Comparison of ENCODE assay signal across 8 mouse cellular contexts in the genomic region with DNA sequence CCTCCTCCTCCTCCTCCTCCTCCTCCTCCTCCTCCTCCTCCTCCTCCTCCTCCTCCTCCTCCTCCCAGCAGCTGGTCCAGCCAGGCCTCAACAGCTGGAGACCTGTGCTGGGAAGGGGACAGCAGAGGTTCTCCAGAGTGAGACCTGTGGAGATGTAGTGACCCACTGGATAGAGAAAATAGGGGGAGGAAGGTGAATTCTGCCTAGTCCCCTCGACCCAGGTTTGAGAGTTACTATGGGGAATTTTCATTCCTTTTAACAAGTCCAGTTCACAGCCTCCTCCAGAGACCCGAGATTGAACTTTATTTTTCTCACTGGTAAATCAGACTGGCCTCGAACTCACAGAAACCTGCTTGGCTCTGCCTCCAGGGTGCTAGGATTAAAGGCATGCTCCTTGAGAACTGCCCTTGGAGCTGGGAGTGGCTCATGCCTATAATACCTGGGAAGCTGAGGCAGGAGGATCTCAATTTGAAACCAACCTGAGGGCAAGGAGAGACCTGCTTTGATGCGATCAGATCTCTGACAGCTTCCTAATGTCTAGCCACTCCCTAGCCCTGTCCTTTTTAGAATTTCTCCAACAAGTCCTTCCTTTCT. TPM values are rescaled to one million over a fixed set of nuclear protein-coding genes. Genes with fewer than 3 reads are reported as not detected.
DNase-seq lines count a peak whose midpoint lies in the region; ATAC-seq lines count a peak whose summit lies in the region.

No protein-coding gene starts in this region.

- 0 out of 2 replicates have a peak, but pooled peaks have one; percentile 28 for ATAC-seq in kidney, embryonic 16.5 days (ENCODE audit: low FRiP score, low TSS enrichment)
- no peak for ATAC-seq in embryonic facial prominence, embryonic 15.5 days (ENCODE audit: insufficient number of reproducible peaks, low FRiP score, low TSS enrichment, low read depth)
- ATAC-seq in intestine, embryonic 15.5 days, result peak; percentile 45
- no peak for ATAC-seq in neural tube, embryonic 13.5 days (ENCODE audit: low read depth)
- no peak for ATAC-seq in cerebellum, adult (ENCODE audit: insufficient number of reproducible peaks, low FRiP score, low TSS enrichment)

- 46% methylated on average over 4 of the region's 4 CpGs for WGBS in kidney, embryonic 16.5 days
- WGBS in embryonic facial prominence, embryonic 15.5 days, result 59% methylated on average over 4 of the region's 4 CpGs
- 56% methylated on average over 4 of the region's 4 CpGs for WGBS in intestine, embryonic 15.5 days
- 56% methylated on average over 4 of the region's 4 CpGs for WGBS in neural tube, embryonic 13.5 days

- no peaks in the 10 kb centered on the region for H3K27me3 ChIP-seq in kidney, embryonic 16.5 days (ENCODE audit: insufficient read depth, low read length)
- no peaks in the 10 kb centered on the region for H3K27me3 ChIP-seq in embryonic facial prominence, embryonic 15.5 days
- no peaks in the 10 kb centered on the region for H3K27me3 ChIP-seq in intestine, embryonic 15.5 days (replicated peaks)
- no peaks in the 10 kb centered on the region for H3K27me3 ChIP-seq in neural tube, embryonic 13.5 days

- no peak overlapping the region for H3K9ac ChIP-seq in kidney, embryonic 16.5 days (replicated peaks; ENCODE audit: low read length)
- no peak overlapping the region for H3K9ac ChIP-seq in embryonic facial prominence, embryonic 15.5 days
- H3K9ac ChIP-seq in intestine, embryonic 15.5 days, result no peak overlapping the region
- H3K9ac ChIP-seq in neural tube, embryonic 13.5 days, result no peak overlapping the region

- H3K4me2 ChIP-seq in kidney, embryonic 16.5 days (replicated peaks; ENCODE audit: low read depth, low read length), result no peak overlapping the region; the same call in 1 of the 2 replicates
- no peak overlapping the region for H3K4me2 ChIP-seq in embryonic facial prominence, embryonic 15.5 days (replicated peaks)
- H3K4me2 ChIP-seq in intestine, embryonic 15.5 days (replicated peaks), result no peak overlapping the region
- peak overlapping the region; percentile 89 for H3K4me2 ChIP-seq in neural tube, embryonic 13.5 days

- no peaks in the 10 kb centered on the region for H3K36me3 ChIP-seq in kidney, embryonic 16.5 days (ENCODE audit: insufficient read depth, low read length)
- no peaks in the 10 kb centered on the region for H3K36me3 ChIP-seq in embryonic facial prominence, embryonic 15.5 days
- no peaks in the 10 kb centered on the region for H3K36me3 ChIP-seq in intestine, embryonic 15.5 days
- H3K36me3 ChIP-seq in neural tube, embryonic 13.5 days, result no peaks in the 10 kb centered on the region

- H3K27ac ChIP-seq in kidney, embryonic 16.5 days (ENCODE audit: low read length), result no peak overlapping the region
- H3K27ac ChIP-seq in embryonic facial prominence, embryonic 15.5 days (replicated peaks), result no peak overlapping the region
- H3K27ac ChIP-seq in intestine, embryonic 15.5 days, result no peak overlapping the region
- H3K27ac ChIP-seq in neural tube, embryonic 13.5 days (replicated peaks), result no peak overlapping the region

- H3K4me3 ChIP-seq in kidney, embryonic 16.5 days (ENCODE audit: low read length), result peak overlapping the region; percentile 85
- peak overlapping the region; percentile 70; the same call in 1 of the 2 replicates for H3K4me3 ChIP-seq in embryonic facial prominence, embryonic 15.5 days (replicated peaks)
- no peak overlapping the region for H3K4me3 ChIP-seq in intestine, embryonic 15.5 days (replicated peaks)
- H3K4me3 ChIP-seq in neural tube, embryonic 13.5 days, result peak overlapping the region; percentile 67; the same call in 1 of the 2 replicates

- H3K4me1 ChIP-seq in kidney, embryonic 16.5 days (ENCODE audit: insufficient read depth, low read length), result peaks cover 26% of the 10 kb centered on the region
- H3K4me1 ChIP-seq in embryonic facial prominence, embryonic 15.5 days, result peaks cover 12% of the 10 kb centered on the region
- peaks cover 21% of the 10 kb centered on the region for H3K4me1 ChIP-seq in intestine, embryonic 15.5 days (replicated peaks)
- H3K4me1 ChIP-seq in neural tube, embryonic 13.5 days (replicated peaks), result peaks cover 28% of the 10 kb centered on the region

- peaks cover 5% of the 10 kb centered on the region for H3K9me3 ChIP-seq in kidney, embryonic 16.5 days (ENCODE audit: low read length)
- no peaks in the 10 kb centered on the region for H3K9me3 ChIP-seq in embryonic facial prominence, embryonic 15.5 days (replicated peaks)
- 0 out of 2 replicates have a peak, but pooled peaks cover under 1% of the 10 kb centered on the region for H3K9me3 ChIP-seq in intestine, embryonic 15.5 days
- peaks cover 6% of the 10 kb centered on the region; the same call in 1 of the 2 replicates for H3K9me3 ChIP-seq in neural tube, embryonic 13.5 days

- no peak for DNase-seq in kidney, postnatal 14 days
- DNase-seq in yolk sac, embryonic 10.5 days (ENCODE audit: low spot score), result no peak
- DNase-seq in ovary, adult 18-20 months (ENCODE audit: low spot score), result no peak

RNA-seq across cellular contexts. Expression of gene Sox13, which starts 0.5 kb away (rescaled TPM):
- 11.5 and 12.8 TPM in 2 replicates for polyA plus RNA-seq in kidney, embryonic 16.5 days (2015; fragmentation: Nextera tagmentation; extraction: Ambion mirVana)
- polyA plus RNA-seq in embryonic facial prominence, embryonic 15.5 days (2015; fragmentation: Nextera tagmentation; extraction: Ambion mirVana), result 5.8 and 6.1 TPM in 2 replicates
- polyA plus RNA-seq in intestine, embryonic 15.5 days (2015; fragmentation: Nextera tagmentation; extraction: Ambion mirVana), result 9.0 and 11.4 TPM in 2 replicates
- 8.8 TPM in 2 replicates for polyA plus RNA-seq in neural tube, embryonic 13.5 days (2015; fragmentation: Nextera tagmentation; extraction: Ambion mirVana)

Comparison
In these comparisons a context has a peak if more than half of its experiments do, and no peak if none do; other contexts are left out.
1. ATAC-seq: peak in kidney, embryonic 16.5 days (single experiment) and intestine, embryonic 15.5 days (single experiment); none in embryonic facial prominence, embryonic 15.5 days (single experiment), neural tube, embryonic 13.5 days (single experiment) and cerebellum, adult (single experiment).